In genomic region chr1:159872866-159873265, GRCm38 (mm10) we compare ENCODE assay signal across 23 mouse cellular contexts.
DNase-seq lines count a peak whose midpoint lies in the region; ATAC-seq and TF ChIP-seq lines count a peak whose summit lies in the region.
"Had no signal": no experiment of that assay in that cellular context is flagged by ENCODE, and none has a peak within 500 bp of the region (broad histone marks: within the 10 kb centered on the region; RNA-seq: fewer than 3 reads in every experiment).

No protein-coding gene starts in this region.

- no peak overlapping the region for H3K27ac ChIP-seq in left cerebral cortex, adult 2 months
- H3K27ac ChIP-seq: embryonic facial prominence, embryonic 12.5 days; gastrocnemius, adult 2 months; limb, embryonic 15.5 days; liver, embryonic 14.5 days; midbrain, embryonic 12.5 days had no signal

- TF ChIP-seq CTCF in left cerebral cortex, adult 2 months (IDR thresholded peaks at IDR 0.05), result no peak

- intact Hi-C loops in left cerebral cortex, adult 2 months (cut with DNase I), result loop anchor here (1.0 to 5.0 kb wide), 3 partner anchors 44 to 351 kb away; partner anchors contain the start of gene Tnr

- DNase-seq in layer of hippocampus, adult 11-12 months (ENCODE audit: low spot score), result peak; percentile 53
- DNase-seq in layer of hippocampus, postnatal 25 days (ENCODE audit: extremely low spot score in 1 of 2, low spot score in 1 of 2), result no peak
- DNase-seq in left cerebral cortex, adult 2 months (ENCODE audit: extremely low spot score in 1 of 2, low spot score in 2 of 2), result peak; percentile 34 to 49
- DNase-seq in right cerebral cortex, postnatal 10 days (ENCODE audit: low spot score in 2 of 2), result peak; percentile 53 to 55
- no peak for DNase-seq in adrenal gland, adult (ENCODE audit: inconsistent age in 2 of 2, low spot score in 1 of 2)
- DNase-seq in cerebellum, adult 9-10 months, result no peak
- DNase-seq in adrenal gland, postnatal 10 days, result no peak
- DNase-seq: adrenal gland, postnatal 36 days; cerebellum, adult 11-12 months; cerebellum, postnatal 25 days; forebrain, postnatal 0 days; gastrocnemius, adult 2 months; kidney, adult 9 months; kidney, postnatal 25 days; lung, embryonic 14.5 days; thymus, postnatal 36 days had no signal

- no peak overlapping the region for H3K4me3 ChIP-seq in left cerebral cortex, adult 2 months
- H3K4me3 ChIP-seq: embryonic facial prominence, embryonic 12.5 days; gastrocnemius, adult 2 months; limb, embryonic 15.5 days; midbrain, embryonic 12.5 days had no signal

- peak; percentile 95 for ATAC-seq in frontal cortex, adult (ENCODE audit: low TSS enrichment)
- ATAC-seq: forebrain, postnatal 0 days; hindbrain, embryonic 16.5 days; intestine, embryonic 16.5 days had no signal

Comparison
In these comparisons a context has a peak if more than half of its experiments do, and no peak if none do; other contexts are left out.
1. DNase-seq: peak in layer of hippocampus, adult 11-12 months (single experiment), left cerebral cortex, adult 2 months (2 of 2) and right cerebral cortex, postnatal 10 days (2 of 2); none in layer of hippocampus, postnatal 25 days (0 of 2), adrenal gland, adult (0 of 2), cerebellum, adult 9-10 months (single experiment) and adrenal gland, postnatal 10 days (single experiment).